Mouse (Mus musculus) liver, postnatal 0 days (tissue): Measurements from ENCODE around the gene Aicda.

Experiments
- CTCF ChIP-seq: sonication (generic); IDR thresholded peaks from 2 replicates; pipeline ENCODE4 v1.5.1; 2016; ENCODE audit warnings: antibody characterized with exemption, low read depth
- EP300 ChIP-seq: IDR thresholded peaks from 2 replicates; pipeline ENCODE4 v1.6.1; 2016; ENCODE audit warnings: antibody characterized with exemption, low read depth, mild to moderate bottlenecking

DNA sequence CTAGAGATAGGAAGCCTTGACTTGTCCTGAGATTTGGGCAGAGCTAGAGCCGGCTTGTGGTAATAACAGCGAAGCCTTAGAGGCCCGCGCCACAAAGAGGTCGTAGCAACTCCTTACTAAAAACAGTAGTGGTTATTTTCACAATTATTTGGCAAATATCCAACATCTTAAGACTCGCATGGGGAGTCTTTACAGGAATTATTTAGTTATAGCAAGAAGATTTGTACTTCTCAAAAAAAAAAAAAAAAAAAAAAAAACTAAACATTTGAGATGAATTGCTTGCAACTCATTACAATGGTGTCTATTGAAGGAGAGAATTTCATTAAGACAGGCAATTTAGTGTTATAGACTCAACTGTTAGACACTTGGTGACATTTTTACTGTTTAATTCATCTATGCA lies 501 bp downstream of the Aicda start:
- TF ChIP-seq CTCF (no peak), EP300 (no peak)
